In genomic region chr9:63108580-63108979, GRCm38 (mm10) we compare ENCODE assay signal across 8 mouse cellular contexts. TPM values are rescaled to one million over a fixed set of nuclear protein-coding genes. Genes with fewer than 3 reads are reported as not detected.
DNase-seq lines count a peak whose midpoint lies in the region; ATAC-seq and TF ChIP-seq lines count a peak whose summit lies in the region.

No protein-coding gene starts in this region.

- peak overlapping the region; percentile 53 for H3K4me3 ChIP-seq in layer of hippocampus, adult 2 months
- peak overlapping the region; percentile 47 for H3K4me3 ChIP-seq in embryonic facial prominence, embryonic 15.5 days (replicated peaks)
- peak overlapping the region; percentile 40 for H3K4me3 ChIP-seq in hindbrain, embryonic 13.5 days
- peak overlapping the region; percentile 51 for H3K4me3 ChIP-seq in limb, embryonic 15.5 days
- peak overlapping the region; percentile 44 for H3K4me3 ChIP-seq in midbrain, postnatal 0 days (ENCODE audit: low read depth, low read length)

- H3K4me2 ChIP-seq in embryonic facial prominence, embryonic 15.5 days (replicated peaks), result peak overlapping the region; percentile 60
- H3K4me2 ChIP-seq in hindbrain, embryonic 13.5 days, result peak overlapping the region; percentile 69
- peak overlapping the region; percentile 71 for H3K4me2 ChIP-seq in limb, embryonic 15.5 days
- H3K4me2 ChIP-seq in midbrain, postnatal 0 days (ENCODE audit: low read depth, low read length, poor library complexity, severe bottlenecking), result peak overlapping the region; percentile 89

- H3K9me3 ChIP-seq in embryonic facial prominence, embryonic 15.5 days (replicated peaks), result no peaks in the 10 kb centered on the region
- no peaks in the 10 kb centered on the region for H3K9me3 ChIP-seq in hindbrain, embryonic 13.5 days
- H3K9me3 ChIP-seq in limb, embryonic 15.5 days, result no peaks in the 10 kb centered on the region
- no peaks in the 10 kb centered on the region for H3K9me3 ChIP-seq in midbrain, postnatal 0 days (ENCODE audit: low read length)

- peak overlapping the region; percentile 97 for H3K27ac ChIP-seq in layer of hippocampus, adult 2 months
- peak overlapping the region; percentile 96 for H3K27ac ChIP-seq in embryonic facial prominence, embryonic 15.5 days (replicated peaks)
- peak overlapping the region; percentile 85 for H3K27ac ChIP-seq in hindbrain, embryonic 13.5 days
- peak overlapping the region; percentile 97 for H3K27ac ChIP-seq in limb, embryonic 15.5 days
- H3K27ac ChIP-seq in midbrain, postnatal 0 days (ENCODE audit: low read depth, low read length), result peak overlapping the region; percentile 55

- ATAC-seq in embryonic facial prominence, embryonic 15.5 days (ENCODE audit: insufficient number of reproducible peaks, low FRiP score, low TSS enrichment, low read depth), result no peak
- no peak for ATAC-seq in hindbrain, embryonic 13.5 days (ENCODE audit: low FRiP score)
- ATAC-seq in limb, embryonic 15.5 days (ENCODE audit: insufficient number of reproducible peaks, low FRiP score, low TSS enrichment, low read depth), result no peak
- no peak for ATAC-seq in midbrain, postnatal 0 days (ENCODE audit: low FRiP score)
- no peak for ATAC-seq in activated CD4-positive, CD25-positive, alpha-beta regulatory T cell, adult 4 months

- no peaks in the 10 kb centered on the region for H3K27me3 ChIP-seq in embryonic facial prominence, embryonic 15.5 days
- H3K27me3 ChIP-seq in hindbrain, embryonic 13.5 days, result no peaks in the 10 kb centered on the region
- no peaks in the 10 kb centered on the region for H3K27me3 ChIP-seq in limb, embryonic 15.5 days
- H3K27me3 ChIP-seq in midbrain, postnatal 0 days (ENCODE audit: insufficient read depth, low read length), result no peaks in the 10 kb centered on the region

- TF ChIP-seq CTCF in layer of hippocampus, adult 2 months (conservative IDR thresholded peaks at IDR 0.05), result 0 out of 2 replicates have a peak, but pooled peaks have one; percentile 13
- TF ChIP-seq CTCF in midbrain, postnatal 0 days (IDR thresholded peaks at IDR 0.05), result no peak

- DNase-seq in layer of hippocampus, adult 2 months (ENCODE audit: low spot score in 2 of 2), result no peak
- DNase-seq in layer of hippocampus, postnatal 36 days, result no peak
- DNase-seq in midbrain, postnatal 0 days (ENCODE audit: low spot score), result peak; percentile 58
- DNase-seq in cerebellum, postnatal 36 days, result no peak

- no peak overlapping the region for H3K9ac ChIP-seq in embryonic facial prominence, embryonic 15.5 days
- H3K9ac ChIP-seq in hindbrain, embryonic 13.5 days, result peak overlapping the region; percentile 66
- H3K9ac ChIP-seq in limb, embryonic 15.5 days, result peak overlapping the region; percentile 37; the same call in 1 of the 2 replicates
- peak overlapping the region; percentile 54 for H3K9ac ChIP-seq in midbrain, postnatal 0 days (replicated peaks; ENCODE audit: low read length, poor library complexity, severe bottlenecking)

- WGBS in embryonic facial prominence, embryonic 15.5 days, result 27% methylated on average over 4 of the region's 4 CpGs
- 38% methylated on average over 4 of the region's 4 CpGs for WGBS in hindbrain, embryonic 13.5 days
- 20% methylated on average over 4 of the region's 4 CpGs for WGBS in limb, embryonic 15.5 days
- WGBS in midbrain, postnatal 0 days, result 38% methylated on average over 4 of the region's 4 CpGs

- no peaks in the 10 kb centered on the region for H3K36me3 ChIP-seq in embryonic facial prominence, embryonic 15.5 days
- H3K36me3 ChIP-seq in hindbrain, embryonic 13.5 days, result no peaks in the 10 kb centered on the region
- no peaks in the 10 kb centered on the region for H3K36me3 ChIP-seq in limb, embryonic 15.5 days
- no peaks in the 10 kb centered on the region for H3K36me3 ChIP-seq in midbrain, postnatal 0 days (ENCODE audit: insufficient read depth, low read length)

- H3K4me1 ChIP-seq in embryonic facial prominence, embryonic 15.5 days, result peaks cover 18% of the 10 kb centered on the region
- peaks cover 15% of the 10 kb centered on the region for H3K4me1 ChIP-seq in hindbrain, embryonic 13.5 days (replicated peaks)
- H3K4me1 ChIP-seq in limb, embryonic 15.5 days, result peaks cover 19% of the 10 kb centered on the region
- H3K4me1 ChIP-seq in midbrain, postnatal 0 days (ENCODE audit: insufficient read depth, low read length), result no peaks in the 10 kb centered on the region

RNA-seq across cellular contexts. Expression of gene Skor1, which starts 40.2 kb away (rescaled TPM):
- under 1 TPM; 0.20 to 0.27 TPM for total RNA-seq in layer of hippocampus, adult 2 months (2021)
- total RNA-seq in layer of hippocampus, postnatal 36 days (2021), result under 1 TPM; 0.10 to 0.15 TPM
- 0.08 TPM in 1 of 2 replicates, not detected in the other for polyA plus RNA-seq in embryonic facial prominence, embryonic 15.5 days (2015; fragmentation: Nextera tagmentation; extraction: Ambion mirVana)
- polyA plus RNA-seq in hindbrain, embryonic 13.5 days (2015; fragmentation: Nextera tagmentation; extraction: Ambion mirVana), result 18.5 and 25.5 TPM in 2 replicates
- 0.04 TPM in 1 of 2 replicates, not detected in the other for polyA plus RNA-seq in limb, embryonic 15.5 days (2015; fragmentation: Nextera tagmentation; extraction: Ambion mirVana)
- total RNA-seq in midbrain, postnatal 0 days (2014; rRNA removed), result 1.2 and 5.5 TPM in 2 replicates
- polyA plus RNA-seq in midbrain, postnatal 0 days (2015; fragmentation: Nextera tagmentation; extraction: Ambion mirVana), result 0.07 and 0.26 TPM in 2 replicates
- not detected for polyA plus RNA-seq in activated CD4-positive, CD25-positive, alpha-beta regulatory T cell, adult 4 months (2017; shearing (Covaris generic))

Comparison
In these comparisons a context has a peak if more than half of its experiments do, and no peak if none do; other contexts are left out.
1. RNA of gene Skor1, which starts 40.2 kb away (polyA plus RNA-seq): 18.5 to 25.5 TPM in hindbrain, embryonic 13.5 days; 0.07 to 0.26 TPM in midbrain, postnatal 0 days, 0.04 TPM in limb, embryonic 15.5 days, 0.08 TPM in embryonic facial prominence, embryonic 15.5 days and not detected in activated CD4-positive, CD25-positive, alpha-beta regulatory T cell, adult 4 months; every median in the first group is over 10 times any median in the second.
2. Peak in every context shown above with its lines, with median percentiles within 50 percentile points of each other: H3K27ac ChIP-seq, H3K4me3 ChIP-seq and H3K4me2 ChIP-seq.